8 mouse cellular contexts compared by ENCODE assay signal in the genomic region with DNA sequence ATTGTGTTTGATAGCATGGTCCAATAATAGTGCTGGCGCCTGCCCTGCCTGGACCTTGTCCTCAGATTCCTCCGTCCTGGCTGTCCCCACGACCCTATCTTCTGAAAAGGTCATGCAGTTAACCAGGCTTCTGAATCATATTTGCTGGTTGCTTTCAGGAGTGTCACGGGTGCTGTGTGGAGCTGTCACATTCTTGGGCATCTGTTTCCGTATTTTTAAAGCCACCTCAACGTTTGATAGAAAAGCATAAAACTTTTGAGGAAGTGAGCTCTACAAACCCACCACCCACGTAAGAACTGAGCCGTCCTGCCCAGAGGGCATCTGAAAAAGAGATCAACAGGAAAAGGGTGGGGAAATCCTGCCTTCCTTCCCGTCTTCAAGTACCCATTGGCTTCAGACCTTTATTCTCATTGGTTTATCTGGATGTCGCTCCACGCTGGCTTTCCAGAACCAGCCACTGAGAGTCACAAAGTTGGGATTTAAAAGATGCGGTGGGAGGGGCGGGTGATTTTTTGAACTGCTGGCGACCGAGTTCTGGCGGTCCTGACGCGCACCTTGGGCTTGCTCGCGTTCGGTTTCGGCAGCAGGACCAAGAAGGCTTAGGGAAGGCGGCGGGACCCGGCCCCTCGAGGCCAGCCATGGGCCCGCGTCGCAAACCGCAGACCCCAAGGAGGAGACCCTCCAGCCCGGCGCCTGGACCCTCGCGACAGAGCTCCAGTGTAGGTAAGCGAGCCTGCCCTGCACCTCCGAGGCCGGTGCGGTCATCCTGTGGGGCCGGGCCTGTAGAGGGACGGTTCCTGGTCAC. TPM values are rescaled to one million over a fixed set of nuclear protein-coding genes. Genes with fewer than 3 reads are reported as not detected.
DNase-seq lines count a peak whose midpoint lies in the region; ATAC-seq and TF ChIP-seq lines count a peak whose summit lies in the region.

Gene Cenpa (plus strand): TSS at position 387 of the 805 bp plus-strand sequence.

- H3K4me3 ChIP-seq in embryonic facial prominence, embryonic 13.5 days = peak within 1 kb of the TSS; percentile 68
- peak within 1 kb of the TSS; percentile 63 for H3K4me3 ChIP-seq in kidney, adult 2 months (ENCODE audit: insufficient read depth, low read depth, low read length)
- peak within 1 kb of the TSS; percentile 82 for H3K4me3 ChIP-seq in limb, embryonic 12.5 days (replicated peaks)
- H3K4me3 ChIP-seq in midbrain, embryonic 15.5 days = peak within 1 kb of the TSS; percentile 62
- H3K4me3 ChIP-seq in spleen, adult 2 months (ENCODE audit: extremely low read depth, insufficient read depth, insufficient read length) = peak within 1 kb of the TSS; percentile 84

- peak within 1 kb of the TSS; percentile 80 for H3K9ac ChIP-seq in embryonic facial prominence, embryonic 13.5 days
- peak within 1 kb of the TSS; percentile 87 for H3K9ac ChIP-seq in limb, embryonic 12.5 days (replicated peaks)
- peak within 1 kb of the TSS; percentile 48 for H3K9ac ChIP-seq in midbrain, embryonic 15.5 days

- ATAC-seq in embryonic facial prominence, embryonic 13.5 days (ENCODE audit: insufficient number of reproducible peaks, insufficient read depth, low FRiP score, low TSS enrichment, low read depth) = peak; percentile 90
- ATAC-seq in limb, embryonic 12.5 days (ENCODE audit: insufficient number of reproducible peaks, insufficient read depth, low FRiP score, low TSS enrichment, low read depth) = peak; percentile 95
- peak; percentile 97 for ATAC-seq in midbrain, embryonic 15.5 days (replicated peaks)

- H3K27me3 ChIP-seq in embryonic facial prominence, embryonic 13.5 days = no peaks in the 10 kb centered on the region
- no peaks in the 10 kb centered on the region for H3K27me3 ChIP-seq in kidney, adult 2 months (replicated peaks; ENCODE audit: control insufficient read depth, insufficient read depth, low read length)
- H3K27me3 ChIP-seq in limb, embryonic 12.5 days = no peaks in the 10 kb centered on the region
- no peaks in the 10 kb centered on the region for H3K27me3 ChIP-seq in midbrain, embryonic 15.5 days (replicated peaks)
- H3K27me3 ChIP-seq in spleen, adult 2 months (ENCODE audit: control insufficient read depth, insufficient read depth, low read length) = no peaks in the 10 kb centered on the region

- peak within 1 kb of the TSS; percentile 87 for H3K27ac ChIP-seq in embryonic facial prominence, embryonic 13.5 days
- H3K27ac ChIP-seq in kidney, adult 2 months (ENCODE audit: insufficient read depth, low read depth, low read length) = peak within 1 kb of the TSS; percentile 98
- peak within 1 kb of the TSS; percentile 89 for H3K27ac ChIP-seq in limb, embryonic 12.5 days
- peak within 1 kb of the TSS; percentile 66 for H3K27ac ChIP-seq in midbrain, embryonic 15.5 days
- peak within 1 kb of the TSS; percentile 96 for H3K27ac ChIP-seq in spleen, adult 2 months (ENCODE audit: insufficient read depth, low read length)

- peak; percentile 87 for DNase-seq in 3134 (ENCODE audit: extremely low read depth, insufficient read length, low spot score)
- peak; percentile 87 to 91 for DNase-seq in adrenal gland, postnatal 36 days
- DNase-seq in heart, adult 18-20 months = peak; percentile 96 to 98
- DNase-seq in kidney, adult 2 months = peak; percentile 99
- peak; percentile 87 to 97 for DNase-seq in spleen, adult 2 months (ENCODE audit: low read depth in 1 of 2, low spot score in 2 of 2)

- TF ChIP-seq CTCF in kidney, adult 2 months (conservative IDR thresholded peaks at IDR 0.05; ENCODE audit: insufficient read depth, insufficient read length, low read depth, low read length) = no peak
- TF ChIP-seq CTCF in spleen, adult 2 months (IDR thresholded peaks at IDR 0.05; ENCODE audit: extremely low read depth, insufficient read depth, insufficient read length, insufficient replicate concordance) = no peak

- no peaks in the 10 kb centered on the region for H3K9me3 ChIP-seq in embryonic facial prominence, embryonic 13.5 days
- no peaks in the 10 kb centered on the region for H3K9me3 ChIP-seq in limb, embryonic 12.5 days
- H3K9me3 ChIP-seq in midbrain, embryonic 15.5 days = no peaks in the 10 kb centered on the region

- no peak for TF ChIP-seq POLR2A in kidney, adult 2 months (IDR thresholded peaks at IDR 0.05; ENCODE audit: low read depth, low read length)
- peak; percentile 22 for TF ChIP-seq POLR2A in spleen, adult 2 months (IDR thresholded peaks at IDR 0.05; ENCODE audit: low read depth, low read length)

- H3K4me1 ChIP-seq in embryonic facial prominence, embryonic 13.5 days = peaks cover 21% of the 10 kb centered on the region
- H3K4me1 ChIP-seq in kidney, adult 2 months (ENCODE audit: control insufficient read depth, insufficient read depth, low read length) = no peaks in the 10 kb centered on the region; the same call in 1 of the 2 replicates
- H3K4me1 ChIP-seq in limb, embryonic 12.5 days (replicated peaks) = peaks cover 15% of the 10 kb centered on the region
- H3K4me1 ChIP-seq in midbrain, embryonic 15.5 days = peaks cover 10% of the 10 kb centered on the region
- peaks cover 6% of the 10 kb centered on the region; the same call in 1 of the 2 replicates for H3K4me1 ChIP-seq in spleen, adult 2 months (ENCODE audit: control insufficient read depth, insufficient read depth, insufficient read length)

- peaks cover 17% of the 10 kb centered on the region for H3K36me3 ChIP-seq in embryonic facial prominence, embryonic 13.5 days
- no peaks in the 10 kb centered on the region for H3K36me3 ChIP-seq in kidney, adult 2 months (ENCODE audit: control insufficient read depth, insufficient read depth, low read length)
- peaks cover 28% of the 10 kb centered on the region for H3K36me3 ChIP-seq in limb, embryonic 12.5 days
- H3K36me3 ChIP-seq in midbrain, embryonic 15.5 days (replicated peaks) = no peaks in the 10 kb centered on the region
- peaks cover 6% of the 10 kb centered on the region; the same call in 1 of the 2 replicates for H3K36me3 ChIP-seq in spleen, adult 2 months (ENCODE audit: control insufficient read depth, insufficient read depth, low read length)

- H3K4me2 ChIP-seq in embryonic facial prominence, embryonic 13.5 days = peak within 1 kb of the TSS; percentile 75
- H3K4me2 ChIP-seq in limb, embryonic 12.5 days = peak within 1 kb of the TSS; percentile 63
- peak within 1 kb of the TSS; percentile 82 for H3K4me2 ChIP-seq in midbrain, embryonic 15.5 days

- under 1% methylated on average over 40 of the region's 40 CpGs for WGBS in embryonic facial prominence, embryonic 13.5 days
- under 1% methylated on average over 40 of the region's 40 CpGs for WGBS in kidney, adult 2 months
- WGBS in limb, embryonic 12.5 days = under 1% methylated on average over 40 of the region's 40 CpGs
- under 1% methylated on average over 40 of the region's 40 CpGs for WGBS in midbrain, embryonic 15.5 days
- WGBS in spleen, adult 2 months = under 1% methylated on average over 40 of the region's 40 CpGs

RNA-seq across cellular contexts. Expression of gene Cenpa, which starts in this region (rescaled TPM):
- total RNA-seq in adrenal gland, postnatal 36 days (2021) = 10 to 100 TPM; 10.2 to 11.9 TPM
- 270 and 318 TPM in 2 replicates for polyA plus RNA-seq in embryonic facial prominence, embryonic 13.5 days (2015; fragmentation: Nextera tagmentation; extraction: Ambion mirVana)
- total RNA-seq in heart, adult 18-20 months (2021) = 10 to 100 TPM; 58.6 to 66.5 TPM
- polyA plus RNA-seq in kidney, adult 2 months (2012; rRNA removed) = 6.3 and 6.6 TPM in 2 replicates
- 402 and 439 TPM in 2 replicates for polyA plus RNA-seq in limb, embryonic 12.5 days (2016; fragmentation: Nextera tagmentation; extraction: Ambion mirVana)
- polyA plus RNA-seq in midbrain, embryonic 15.5 days (2015; fragmentation: Nextera tagmentation; extraction: Ambion mirVana) = 39.4 and 45.3 TPM in 2 replicates
- polyA plus RNA-seq in spleen, adult 2 months (2012; rRNA removed) = 47.7 and 56.4 TPM in 2 replicates

Comparison
In these comparisons a context has a peak if more than half of its experiments do, and no peak if none do; other contexts are left out.
1. Peak in every context shown above with its lines: DNase-seq, ATAC-seq, H3K4me3 ChIP-seq and H3K27ac ChIP-seq.
2. RNA of gene Cenpa (total RNA-seq): 58.6 to 66.5 TPM in heart, adult 18-20 months; 10.2 to 11.9 TPM in adrenal gland, postnatal 36 days; every median in the first group is over 4 times any median in the second.